Mouse (Mus musculus) kidney, embryonic 15.5 days (tissue): ENCODE measurements around the gene Spryd3. TPM values are rescaled to one million over a fixed set of nuclear protein-coding genes. Genes with fewer than 3 reads are reported as not detected.
A peak's percentile ranks its signal among the peaks of the same experiment; 100 is the strongest.
"Not testable (repeated sequence)": the region's sequence is repeated elsewhere in the genome, so short reads cannot be mapped to it uniquely, and the experiment has no call there.

Source experiments
- ATAC-seq: fragments of 200-750 bp; cut with Nextera tagmentation; replicated peaks from 2 replicates; pipeline ENCODE4 v1.8.0; 2017; ENCODE audit warnings: moderate TSS enrichment; ENCODE audit not compliant: low FRiP score
- H3K27ac ChIP-seq: fragments of 300-500 bp; sonication (generic); 2 replicates; pipeline ENCODE4 v1.5.1; 2015; ENCODE audit warnings: mild to moderate bottlenecking, inconsistent platforms
- H3K27me3 ChIP-seq: fragments of 300-500 bp; sonication (generic); 2 replicates; pipeline ENCODE4 v1.6.1; 2015; ENCODE audit warnings: inconsistent platforms
- H3K36me3 ChIP-seq: fragments of 300-500 bp; sonication (generic); 2 replicates; pipeline ENCODE4 v1.6.1; 2015; ENCODE audit warnings: inconsistent platforms
- H3K4me1 ChIP-seq: fragments of 300-500 bp; sonication (generic); 2 replicates; pipeline ENCODE4 v1.6.1; 2015; ENCODE audit warnings: inconsistent platforms
- H3K4me2 ChIP-seq: fragments of 300-500 bp; sonication (generic); 2 replicates; pipeline ENCODE4 v1.6.1; 2015; ENCODE audit warnings: moderate library complexity, mild to moderate bottlenecking, inconsistent platforms
- H3K4me3 ChIP-seq: fragments of 300-500 bp; sonication (generic); replicated peaks from 2 replicates; pipeline ENCODE4 v1.5.1; 2015; ENCODE audit warnings: mild to moderate bottlenecking, inconsistent platforms
- H3K9ac ChIP-seq: fragments of 300-500 bp; sonication (generic); 2 replicates; pipeline ENCODE4 v1.6.1; 2015; ENCODE audit warnings: mild to moderate bottlenecking, inconsistent platforms
- H3K9me3 ChIP-seq: fragments of 300-500 bp; sonication (generic); replicated peaks from 2 replicates; pipeline ENCODE4 v1.6.1; 2016; ENCODE audit warnings: inconsistent platforms
- WGBS: fragments of 180-500 bp; shearing (Covaris S2); methylation state at CpG from one replicate; pipeline ENCODE4 v1.1.7; 2015; ENCODE audit warnings: mixed read lengths; 5-methylcytosine and 5-hydroxymethylcytosine counted together
- polyA plus RNA-seq: library from polyadenylated mRNA; unstranded; fragments of >200 nt; fragmentation: Nextera tagmentation; extraction: Ambion mirVana; gene quantifications from 2 replicates; pipeline ENCODE4 v1.2.1, GENCODE M21; 2015

Gene Spryd3
- polyA plus RNA-seq, 1 experiment from 2014 or later = 18.4 TPM

DNA sequence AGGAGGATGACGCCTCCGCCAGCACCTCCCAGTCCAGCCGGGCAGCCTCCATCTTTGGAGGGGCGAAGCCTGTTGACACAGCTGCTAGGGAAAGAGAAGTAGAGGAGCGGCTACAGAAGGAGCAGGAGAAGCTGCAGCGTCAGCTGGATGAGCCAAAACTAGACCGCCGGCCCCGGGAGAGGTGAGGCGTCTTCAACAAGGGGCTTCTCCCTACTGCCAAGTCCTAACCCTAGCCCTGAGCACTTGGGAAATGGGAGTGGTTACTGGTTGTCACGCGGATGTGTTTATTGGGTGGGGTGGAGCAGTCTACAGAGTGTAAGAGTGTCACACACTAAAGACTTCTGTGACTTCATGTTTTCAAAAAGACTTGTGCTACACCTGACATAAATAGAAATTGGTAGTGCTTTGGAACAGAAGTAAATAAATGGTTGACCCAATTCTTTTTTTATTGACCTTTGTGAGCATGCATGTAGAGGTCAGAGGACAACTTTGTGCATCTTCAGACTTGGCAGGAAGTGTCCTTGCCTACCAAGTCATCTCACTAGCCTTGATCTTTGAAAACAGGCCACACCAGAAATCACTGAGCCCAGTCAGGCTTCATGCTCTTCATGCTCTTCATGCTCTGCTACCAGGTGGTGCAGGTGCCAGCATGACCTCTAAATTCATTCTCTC, 46.0 kb downstream of the Spryd3 start:
- no peaks in the 10 kb centered on the region for H3K9me3 ChIP-seq
- no peak overlapping the region for H3K27ac ChIP-seq
- H3K4me1 ChIP-seq = no peaks in the 10 kb centered on the region
- 69% methylated on average over 12 of the region's 12 CpGs for WGBS
- no peaks in the 10 kb centered on the region for H3K27me3 ChIP-seq
- no peak overlapping the region for H3K4me2 ChIP-seq
- H3K9ac ChIP-seq = no peak overlapping the region
- H3K4me3 ChIP-seq = no peak overlapping the region
- peaks cover 99% of the 10 kb centered on the region for H3K36me3 ChIP-seq
- no peak for ATAC-seq

DNA sequence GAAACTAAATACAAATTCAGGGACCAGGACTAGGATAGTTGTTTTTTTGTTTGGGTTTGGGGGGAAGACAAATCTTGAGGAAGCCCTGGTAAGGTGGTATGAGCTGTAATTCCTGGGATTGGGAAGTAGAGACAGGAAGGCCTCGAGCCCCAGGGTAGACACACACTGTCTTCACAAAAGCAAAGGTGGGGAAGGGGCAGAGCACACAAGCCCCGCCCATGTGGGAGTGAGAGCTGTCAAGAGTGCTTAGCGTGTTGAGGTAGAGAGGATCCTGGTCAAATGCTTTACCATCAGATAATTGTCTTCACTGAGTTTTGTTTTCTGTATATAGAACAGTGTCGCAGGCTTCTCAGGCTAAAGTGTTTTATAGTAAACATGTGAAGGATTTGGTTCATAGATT, 53.0 kb downstream of the Spryd3 start:
- H3K4me3 ChIP-seq = no peak overlapping the region
- no peak overlapping the region for H3K27ac ChIP-seq
- no peak for ATAC-seq
- peaks cover 8% of the 10 kb centered on the region for H3K4me1 ChIP-seq
- H3K9ac ChIP-seq = no peak overlapping the region
- WGBS = 74% methylated on average over 4 of the region's 4 CpGs
- H3K27me3 ChIP-seq = no peaks in the 10 kb centered on the region
- no peak overlapping the region for H3K4me2 ChIP-seq
- H3K9me3 ChIP-seq = no peaks in the 10 kb centered on the region
- H3K36me3 ChIP-seq = peaks cover 73% of the 10 kb centered on the region

DNA sequence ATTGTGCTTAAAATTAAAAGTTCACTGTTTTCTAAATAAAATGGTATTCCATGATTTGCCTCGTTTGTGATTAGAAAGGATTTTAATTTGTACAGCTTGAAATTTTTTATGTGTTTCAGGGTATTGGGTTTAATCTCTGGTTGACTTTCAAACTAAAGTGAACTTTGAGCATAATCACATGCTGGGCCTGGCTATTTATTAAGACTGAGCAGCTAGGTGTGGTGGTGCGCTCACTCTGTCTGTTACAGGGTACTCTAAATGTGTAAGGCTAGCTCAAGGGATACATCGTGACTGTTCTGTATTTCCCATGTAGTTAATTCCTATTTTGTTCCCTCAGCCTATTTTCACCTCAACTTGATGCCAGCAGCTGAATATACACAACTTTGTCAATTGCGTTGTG, 53.9 kb downstream of the Spryd3 start:
- no peak for ATAC-seq
- 82% methylated on average over 4 of the region's 4 CpGs for WGBS
- H3K36me3 ChIP-seq = peaks cover 67% of the 10 kb centered on the region

DNA sequence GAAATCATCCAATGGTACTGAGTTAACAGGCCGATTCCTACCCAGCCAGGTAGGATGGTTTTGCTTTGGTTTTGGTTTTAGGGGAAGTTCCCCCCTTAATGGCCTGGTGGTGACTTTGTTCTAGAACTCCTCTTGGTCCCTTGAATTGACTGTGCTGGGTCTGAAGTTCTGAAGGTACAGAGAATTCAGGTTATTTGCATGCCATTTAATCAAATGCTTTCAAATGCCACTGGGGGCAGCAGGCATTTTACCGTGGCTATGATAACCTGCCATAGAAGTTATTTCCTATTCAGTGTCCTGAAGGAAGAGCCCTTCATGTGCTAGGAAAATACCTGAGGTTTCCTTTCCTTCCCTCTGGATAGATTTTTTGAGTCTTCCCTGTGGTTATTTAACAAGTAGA, 55.6 kb downstream of the Spryd3 start:
- Histone ChIP-seq H3K27me3 (no peaks in the 10 kb centered on the region), H3K4me2 (no peak overlapping the region), H3K9me3 (no peaks in the 10 kb centered on the region), H3K4me3 (no peak overlapping the region), H3K4me1 (peaks cover 18% of the 10 kb centered on the region), H3K36me3 (peaks cover 50% of the 10 kb centered on the region), H3K9ac (no peak overlapping the region), H3K27ac (no peak overlapping the region)
- WGBS = 53% methylated on average over 2 of the region's 2 CpGs
- ATAC-seq = no peak

More for the DNA sequence above, 53.9 kb downstream of the Spryd3 start:
- no peak overlapping the region for H3K4me3 ChIP-seq
- H3K9me3 ChIP-seq = no peaks in the 10 kb centered on the region
- H3K4me2 ChIP-seq = no peak overlapping the region
- no peaks in the 10 kb centered on the region for H3K27me3 ChIP-seq
- no peak overlapping the region for H3K9ac ChIP-seq
- H3K27ac ChIP-seq = no peak overlapping the region
- H3K4me1 ChIP-seq = peaks cover 8% of the 10 kb centered on the region

DNA sequence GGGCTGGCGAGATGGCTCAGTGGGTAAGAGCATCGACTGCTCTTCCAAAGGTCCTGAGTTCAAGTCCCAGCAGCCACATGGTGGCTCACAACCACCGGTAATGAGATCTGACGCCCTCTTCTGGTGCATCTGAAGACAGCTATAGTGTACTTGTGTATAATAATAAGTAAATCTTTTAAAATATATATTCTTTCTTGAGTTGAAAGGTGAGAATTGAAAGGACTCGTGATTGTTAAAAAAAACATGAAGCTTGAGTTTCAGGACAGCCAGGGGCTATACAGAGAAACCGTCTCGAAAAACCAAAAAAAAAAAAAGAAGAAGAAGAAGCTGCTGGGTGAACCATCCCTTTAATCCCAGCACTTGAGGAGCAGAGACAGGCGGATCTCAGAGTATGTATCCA, 56.1 kb downstream of the Spryd3 start:
- H3K4me2 ChIP-seq, H3K9ac ChIP-seq, ATAC-seq, H3K27ac ChIP-seq, H3K9me3 ChIP-seq, H3K27me3 ChIP-seq, H3K4me3 ChIP-seq: not testable (repeated sequence)
- 77% methylated on average over 8 of the region's 8 CpGs for WGBS
- peaks cover 47% of the 10 kb centered on the region for H3K36me3 ChIP-seq
- peaks cover 23% of the 10 kb centered on the region for H3K4me1 ChIP-seq

DNA sequence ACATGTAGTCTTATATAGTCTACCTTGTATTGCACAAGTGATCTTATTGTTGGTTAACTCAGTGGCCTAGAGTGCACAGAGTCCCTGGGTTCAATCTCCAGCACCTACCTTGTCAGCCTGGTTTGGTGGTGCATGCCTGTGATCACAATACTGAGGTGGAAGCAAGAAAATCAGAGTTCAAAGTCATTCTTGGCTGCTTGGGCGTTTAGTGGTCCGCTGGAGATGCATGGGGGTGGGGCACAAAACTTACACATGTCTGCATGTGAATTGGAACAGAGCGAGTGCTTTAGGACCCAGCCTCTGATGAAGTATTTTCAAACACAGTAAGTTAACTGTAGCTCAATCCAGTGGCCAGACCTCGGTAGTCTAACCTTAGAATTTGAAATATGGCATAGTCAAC, 56.8 kb downstream of the Spryd3 start:
- Histone ChIP-seq H3K27ac (no peak overlapping the region), H3K4me3 (no peak overlapping the region), H3K36me3 (peaks cover 40% of the 10 kb centered on the region), H3K27me3 (no peaks in the 10 kb centered on the region), H3K9ac (no peak overlapping the region), H3K9me3 (no peaks in the 10 kb centered on the region), H3K4me2 (no peak overlapping the region), H3K4me1 (peaks cover 27% of the 10 kb centered on the region)
- no peak for ATAC-seq
- 63% methylated on average over 4 of the region's 4 CpGs for whole genome bisulfite sequencing

DNA sequence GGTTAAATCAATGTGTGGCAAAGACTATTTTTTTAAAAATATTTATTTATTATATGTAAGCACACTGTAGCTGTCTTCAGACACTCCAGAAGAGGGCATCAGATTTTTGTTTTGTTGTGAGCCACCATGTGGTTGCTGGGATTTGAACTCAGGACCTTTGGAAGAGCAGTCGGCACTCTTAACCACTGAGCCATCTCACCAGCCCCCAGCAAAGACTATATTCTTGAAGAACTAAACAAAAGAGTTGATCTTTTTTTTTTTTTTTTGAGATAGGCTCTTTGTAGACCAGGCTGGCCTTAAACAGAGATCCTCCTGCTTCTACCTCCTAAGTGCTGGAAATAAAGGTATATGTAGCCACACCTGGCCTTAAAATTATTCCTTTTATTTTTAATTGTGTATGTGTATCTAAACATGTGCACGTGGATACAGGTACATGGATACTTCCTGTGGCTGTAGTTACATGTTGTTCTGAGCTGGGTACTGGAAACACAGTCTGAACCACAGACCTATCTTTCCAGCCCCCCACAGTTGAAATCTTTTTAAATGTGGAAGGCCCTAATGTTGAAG, 58.8 kb downstream of the Spryd3 start:
- Histone ChIP-seq H3K4me3 (no peak overlapping the region), H3K9me3 (no peaks in the 10 kb centered on the region), H3K4me2 (no peak overlapping the region), H3K9ac (no peak overlapping the region), H3K36me3 (peaks cover 19% of the 10 kb centered on the region), H3K4me1 (peaks cover 32% of the 10 kb centered on the region), H3K27me3 (no peaks in the 10 kb centered on the region), H3K27ac (no peak overlapping the region)
- no peak for ATAC-seq
- 87% methylated on average over 2 of the region's 2 CpGs for WGBS

DNA sequence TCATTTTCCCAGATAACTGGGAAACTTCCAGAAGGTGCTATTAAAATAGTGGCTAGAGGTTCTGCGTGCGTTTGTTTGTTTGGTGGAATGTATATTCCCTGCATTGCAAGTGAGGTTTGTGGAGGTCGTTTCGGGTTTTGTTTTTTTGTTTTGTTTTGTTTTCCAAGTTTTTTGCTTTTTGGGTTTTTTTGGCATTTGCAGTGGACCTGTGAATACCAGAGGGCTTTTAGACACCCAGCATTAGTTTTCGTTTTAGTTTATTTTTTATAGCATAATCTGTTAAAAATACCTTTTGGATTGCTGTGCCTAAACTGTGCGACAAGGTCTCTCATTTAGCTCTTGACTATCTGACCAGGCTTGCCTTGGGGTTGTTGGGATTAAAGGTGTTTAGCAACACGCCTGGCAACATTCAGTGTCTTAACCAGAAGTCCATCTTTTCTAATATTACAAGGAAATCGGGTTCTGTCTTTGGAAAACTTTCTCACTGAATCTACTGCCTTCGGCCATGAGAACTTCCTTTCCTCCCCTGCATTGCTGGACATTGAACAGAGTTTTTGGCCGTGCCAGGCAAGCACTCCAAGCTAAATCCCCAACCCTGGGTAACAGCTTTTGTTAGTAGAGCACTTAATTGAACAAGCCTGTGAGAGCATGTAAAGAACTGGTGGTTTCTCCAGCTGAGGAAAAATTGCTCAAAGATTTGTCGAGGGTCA, 61.0 kb downstream of the Spryd3 start:
- Histone ChIP-seq H3K36me3 (0 out of 2 replicates have a peak, but pooled peaks cover 10% of the 10 kb centered on the region), H3K27me3 (no peaks in the 10 kb centered on the region), H3K4me3 (peak overlapping the region; percentile 71), H3K9ac (peak overlapping the region; percentile 93), H3K9me3 (no peaks in the 10 kb centered on the region), H3K4me2 (peak overlapping the region; percentile 77), H3K27ac (peak overlapping the region; percentile 94; the same call in 1 of the 2 replicates), H3K4me1 (peaks cover 29% of the 10 kb centered on the region)
- 12% methylated on average over 11 of the region's 11 CpGs for WGBS
- ATAC-seq = no peak

DNA sequence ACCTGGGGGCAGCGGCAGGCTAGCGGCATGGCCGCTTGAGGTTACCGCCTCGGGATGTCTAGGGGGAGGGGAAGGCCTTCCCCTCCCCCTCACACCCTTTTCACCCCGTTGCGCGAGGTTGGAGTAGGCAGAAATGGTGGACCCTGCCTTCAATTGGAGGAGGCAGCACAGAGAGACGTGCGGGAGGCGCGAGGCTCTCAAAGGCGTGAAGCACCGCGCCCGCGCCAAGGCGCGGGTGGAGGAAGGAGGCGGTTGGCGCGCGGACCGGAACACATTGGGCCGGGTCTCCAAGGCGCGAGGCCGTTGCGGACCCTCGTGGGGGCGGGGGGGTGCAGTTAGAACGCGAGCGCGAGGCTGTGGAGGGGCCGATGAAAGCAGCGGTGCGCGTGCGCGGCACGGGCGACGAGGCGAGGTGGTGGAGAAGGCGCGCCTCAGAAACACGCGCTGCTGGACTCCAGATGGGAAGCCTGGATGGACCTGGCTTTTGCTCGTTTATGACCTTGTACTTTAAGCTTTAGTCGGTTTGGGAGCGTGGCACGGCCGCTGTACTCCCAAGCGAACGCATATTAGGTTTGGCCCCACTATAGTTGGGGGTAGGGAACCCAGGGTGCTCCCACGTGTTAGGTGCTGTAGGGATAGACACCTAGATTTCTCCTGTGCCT, 61.8 kb downstream of the Spryd3 start:
- WGBS = under 1% methylated on average over 56 of the region's 57 CpGs
- H3K4me3 ChIP-seq = peak overlapping the region; percentile 71
- no peaks in the 10 kb centered on the region for H3K9me3 ChIP-seq
- peaks cover 32% of the 10 kb centered on the region for H3K4me1 ChIP-seq
- H3K9ac ChIP-seq = peak overlapping the region; percentile 93
- peak; percentile 61 for ATAC-seq
- no peaks in the 10 kb centered on the region for H3K27me3 ChIP-seq
- peak overlapping the region; percentile 77 for H3K4me2 ChIP-seq
- 0 out of 2 replicates have a peak, but pooled peaks cover 4% of the 10 kb centered on the region for H3K36me3 ChIP-seq
- H3K27ac ChIP-seq = peak overlapping the region; percentile 94

DNA sequence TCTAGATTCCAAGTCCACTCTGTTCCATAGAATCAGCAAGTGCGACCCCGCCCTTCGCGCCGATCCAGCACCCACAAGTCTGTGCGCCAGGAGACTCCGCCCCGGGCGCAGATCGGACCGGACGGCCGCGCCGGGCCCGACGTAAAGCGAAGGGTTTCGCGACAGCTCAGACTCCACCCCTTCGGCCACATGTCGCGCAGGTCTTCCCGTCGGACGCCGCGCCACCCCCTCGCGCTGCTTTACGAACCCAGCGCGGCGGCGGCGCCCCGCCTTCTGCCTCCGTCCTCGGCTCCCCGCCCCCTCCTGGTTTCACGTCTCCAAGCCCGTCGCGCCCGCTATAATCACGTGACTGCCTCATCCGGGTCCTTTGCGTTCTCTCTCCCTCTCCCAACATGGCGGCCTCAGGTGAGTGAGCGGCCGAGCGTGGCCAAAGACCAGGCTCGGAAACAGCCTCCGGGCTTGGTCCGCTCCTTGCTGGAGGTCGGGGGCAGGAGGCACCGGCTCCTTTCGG, 62.4 kb downstream of the Spryd3 start, which contains the start of gene Eif4b:
Gene Eif4b (plus strand): TSS at position 215 of the 511 bp plus-strand sequence.
- Histone ChIP-seq H3K9ac (peak within 1 kb of the TSS; percentile 93), H3K27me3 (no peaks in the 10 kb centered on the region), H3K9me3 (no peaks in the 10 kb centered on the region), H3K27ac (peak within 1 kb of the TSS; percentile 94), H3K4me1 (peaks cover 30% of the 10 kb centered on the region), H3K4me2 (peak within 1 kb of the TSS; percentile 77), H3K36me3 (0 out of 2 replicates have a peak, but pooled peaks cover 3% of the 10 kb centered on the region), H3K4me3 (peak within 1 kb of the TSS; percentile 71)
- ATAC-seq = peak; percentile 94
- under 1% methylated on average over 58 of the region's 58 CpGs for WGBS

DNA sequence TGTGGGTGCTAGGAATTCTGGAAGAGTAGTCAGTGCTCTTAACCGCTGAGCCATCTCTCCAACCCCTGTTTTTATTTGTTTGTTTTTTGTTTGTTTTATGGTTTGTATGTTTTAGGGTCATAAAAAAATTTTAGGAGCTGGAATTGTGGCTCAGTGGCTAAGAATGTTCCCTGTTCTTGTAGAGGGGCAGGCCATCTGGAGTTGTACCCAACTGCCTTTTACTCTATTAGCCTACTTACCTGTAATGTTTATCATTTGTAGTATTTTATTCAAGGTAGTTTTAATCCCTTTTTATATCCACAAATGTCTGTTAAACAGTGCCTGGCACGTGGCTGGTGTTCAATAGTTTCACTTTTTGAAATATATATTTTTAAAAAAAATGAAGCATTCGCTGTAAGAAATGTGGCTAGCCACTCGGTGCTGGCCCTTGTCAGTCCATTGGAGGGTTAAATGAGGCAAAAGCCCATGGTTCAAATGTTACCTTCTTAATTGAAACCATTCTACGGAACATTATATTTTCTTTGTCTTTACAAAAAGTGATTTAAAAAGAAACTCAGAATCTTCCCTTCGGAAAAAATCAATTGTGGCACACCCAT, 63.0 kb downstream of the Spryd3 start:
- no peaks in the 10 kb centered on the region for H3K27me3 ChIP-seq
- H3K9me3 ChIP-seq = no peaks in the 10 kb centered on the region
- no peak overlapping the region; the same call in 1 of the 2 replicates for H3K27ac ChIP-seq
- WGBS = 13% methylated on average over 6 of the region's 6 CpGs
- ATAC-seq = peak; percentile 34; the same call in 1 of the 2 replicates
- peak overlapping the region; percentile 77 for H3K4me2 ChIP-seq
- 0 out of 2 replicates have a peak, but pooled peaks cover 3% of the 10 kb centered on the region for H3K36me3 ChIP-seq
- H3K4me3 ChIP-seq = peak overlapping the region; percentile 71
- 0 out of 2 replicates have a peak overlapping the region, but pooled peaks have one; percentile 15 for H3K9ac ChIP-seq
- H3K4me1 ChIP-seq = peaks cover 30% of the 10 kb centered on the region
